Mouse (Mus musculus) kidney, adult 2 months (tissue): ENCODE measurements at regions not wholly inside any gene's neighbourhood (a gene's known extent, or its start where the extent isn't known, plus 50 kb on each side); places are given as distances from the start of the nearest gene placed in this dataset.

Source experiments
- CTCF ChIP-seq: fragments of 200-500 bp; conservative IDR thresholded peaks from 2 replicates; pipeline ENCODE4 v1.5.1; 2011; ENCODE audit warnings: low read depth, mild to moderate bottlenecking, control low read depth, low read length, moderate library complexity, mixed read lengths; ENCODE audit not compliant: insufficient read depth, insufficient read length
- POLR2A ChIP-seq: fragments of 200-500 bp; IDR thresholded peaks from one replicate; pipeline ENCODE4 v1.6.1; 2011; ENCODE audit warnings: low read depth, low read length, control low read depth

DNA sequence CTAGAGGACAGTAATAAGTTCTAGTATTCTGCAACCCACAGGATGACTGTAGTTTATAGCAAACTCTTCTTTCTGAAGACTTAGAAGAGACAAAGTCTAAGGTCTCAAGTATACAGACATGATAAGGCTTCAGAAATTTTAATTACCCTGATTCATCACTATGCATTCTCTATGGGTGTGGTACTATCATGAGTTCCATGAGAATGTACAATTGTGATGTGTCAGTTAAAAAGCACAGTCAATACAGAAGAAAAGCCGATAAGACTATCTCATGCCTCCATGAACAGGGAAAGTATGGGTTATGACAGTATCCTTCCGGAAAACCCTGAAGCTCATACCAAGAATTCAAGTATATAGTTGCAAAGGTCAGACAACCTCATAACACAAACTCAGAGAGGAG is 333.8 kb upstream of the Pitrm1 start:
- TF ChIP-seq CTCF, result no peak
- TF ChIP-seq POLR2A, result no peak
